Mouse (Mus musculus) CD4-positive helper T cell, adult 2 months (primary cell): ENCODE results near the gene Ube2d2b.

Experiments used
- DNase-seq: peaks from one replicate; pipeline ENCODE4 v3.0.0-alpha.2; 2012; ENCODE audit warnings: low read depth, missing footprints, low spot score

Ube2d2b gene

DNA sequence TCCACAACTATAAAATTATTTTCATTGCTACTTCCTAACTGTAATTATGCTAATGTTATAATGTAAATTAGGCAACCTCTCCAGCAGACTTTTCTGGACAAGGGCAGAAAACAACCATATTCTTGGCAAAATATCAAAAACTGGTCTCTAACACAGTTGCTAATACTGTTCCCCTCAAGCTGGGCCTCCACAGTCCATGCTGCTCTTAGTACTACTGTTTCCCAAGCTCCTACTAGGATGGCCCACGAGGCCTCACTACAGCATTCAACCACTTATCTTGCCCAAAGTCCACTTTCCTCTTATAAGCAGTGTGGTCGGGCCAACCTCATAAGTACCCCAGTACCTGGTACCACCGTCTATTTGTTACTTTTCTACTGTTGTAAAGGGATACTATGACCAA lies 24.7 kb downstream of the Ube2d2b start:
- no peak for DNase-seq

DNA sequence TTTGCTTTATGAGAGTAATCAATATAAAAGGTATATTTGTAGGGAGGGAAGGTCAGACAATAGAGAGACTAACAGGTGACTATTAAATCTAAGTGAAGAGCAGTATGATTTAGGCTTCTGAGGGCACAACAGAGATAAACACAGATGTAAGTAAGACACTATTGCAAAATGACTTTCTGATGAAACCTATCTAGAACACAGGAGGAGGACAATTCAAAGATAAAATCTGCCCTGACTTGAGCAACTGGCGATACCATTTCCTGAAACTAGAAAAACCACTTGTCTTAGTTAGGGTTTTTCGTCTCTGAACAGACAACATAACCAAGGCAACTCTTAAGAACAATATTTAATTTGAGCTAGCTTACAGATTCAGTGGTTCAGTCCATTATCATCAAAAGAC lies 25.6 kb downstream of the Ube2d2b start:
- no peak for DNase-seq

DNA sequence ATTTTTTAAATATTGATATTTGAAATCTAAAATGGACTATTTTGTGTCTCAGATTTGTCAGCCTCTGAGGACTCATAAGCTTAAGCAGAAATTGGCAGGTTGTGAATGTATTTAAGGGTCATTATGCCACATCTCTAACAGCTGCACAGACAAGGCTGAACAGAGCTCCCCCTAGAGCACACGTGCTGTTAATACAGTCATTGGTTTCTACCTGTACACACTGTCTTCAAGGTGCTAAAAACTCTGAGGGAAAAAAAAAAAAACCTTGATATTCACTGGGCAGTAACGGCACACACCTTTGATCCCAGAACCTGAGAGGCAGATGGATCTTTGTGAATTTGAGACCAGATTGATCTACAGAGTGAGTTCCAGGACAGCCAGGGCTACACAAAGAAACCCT lies 29.1 kb downstream of the Ube2d2b start:
- peak; percentile 40 for DNase-seq

DNA sequence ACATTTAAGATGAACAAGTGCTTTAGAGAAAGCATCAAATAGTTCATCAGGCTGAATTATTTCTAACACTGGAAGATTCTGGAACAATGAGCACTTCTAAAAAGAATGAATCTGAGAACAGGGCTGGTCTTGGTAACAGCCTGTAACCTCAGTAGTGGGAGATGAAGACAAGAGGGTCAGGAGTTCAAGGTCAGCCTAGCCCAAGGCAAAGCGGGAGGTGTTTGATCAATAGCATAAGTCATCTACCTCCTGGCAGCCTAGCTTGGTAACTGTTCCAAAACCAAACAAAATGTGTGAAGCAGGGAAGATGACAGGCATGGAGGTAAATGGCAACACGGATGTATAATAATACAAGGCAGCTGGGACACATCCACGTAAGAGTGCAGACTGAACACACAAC lies 34.1 kb downstream of the Ube2d2b start:
- no peak for DNase-seq

DNA sequence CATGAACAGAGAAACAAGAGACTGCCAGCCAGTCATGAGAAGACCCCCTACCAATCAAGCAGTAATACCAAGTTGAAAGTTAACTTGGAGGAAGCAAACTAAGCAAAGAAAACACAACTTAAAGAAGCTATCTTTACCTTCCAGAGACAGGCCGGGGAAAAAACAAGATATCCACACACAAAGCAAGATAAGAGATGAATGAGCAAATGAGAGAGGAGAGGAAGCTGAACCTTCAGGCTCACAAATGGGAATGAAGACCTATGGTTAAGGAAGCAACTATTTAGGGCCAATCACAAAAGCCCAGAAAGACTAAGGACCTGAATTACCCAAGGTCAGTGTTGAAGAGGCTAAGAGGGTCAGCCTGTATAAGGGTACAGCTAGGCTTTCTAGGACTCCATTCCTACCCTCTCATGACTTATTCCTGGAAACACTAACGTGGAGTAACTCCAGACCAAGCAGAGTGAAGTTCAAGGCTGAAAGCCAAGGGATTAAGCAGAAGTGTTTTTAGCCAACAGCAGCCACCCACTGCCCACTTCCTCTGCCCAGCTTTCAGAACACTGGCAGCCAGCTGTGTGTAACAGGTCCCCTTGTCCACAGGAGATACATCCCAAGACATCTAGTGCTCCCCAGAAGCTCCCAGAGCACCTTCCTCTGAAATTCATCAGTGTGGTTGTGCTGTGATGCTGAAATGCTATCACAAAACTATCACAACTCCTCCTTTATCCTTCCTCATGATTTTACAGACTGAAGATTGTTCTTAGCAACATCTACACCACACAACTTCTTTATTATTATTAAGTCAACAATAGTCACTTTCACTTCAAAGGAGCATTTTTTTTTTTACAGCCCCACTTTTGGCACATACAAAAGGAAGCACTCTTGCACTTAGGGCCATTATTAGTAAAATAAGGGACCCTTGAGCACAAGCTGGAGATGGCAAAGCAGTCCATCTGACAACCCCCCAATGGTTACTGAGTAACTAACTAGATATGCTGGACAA lies 36.5 kb downstream of the Ube2d2b start:
- no peak for DNase-seq

DNA sequence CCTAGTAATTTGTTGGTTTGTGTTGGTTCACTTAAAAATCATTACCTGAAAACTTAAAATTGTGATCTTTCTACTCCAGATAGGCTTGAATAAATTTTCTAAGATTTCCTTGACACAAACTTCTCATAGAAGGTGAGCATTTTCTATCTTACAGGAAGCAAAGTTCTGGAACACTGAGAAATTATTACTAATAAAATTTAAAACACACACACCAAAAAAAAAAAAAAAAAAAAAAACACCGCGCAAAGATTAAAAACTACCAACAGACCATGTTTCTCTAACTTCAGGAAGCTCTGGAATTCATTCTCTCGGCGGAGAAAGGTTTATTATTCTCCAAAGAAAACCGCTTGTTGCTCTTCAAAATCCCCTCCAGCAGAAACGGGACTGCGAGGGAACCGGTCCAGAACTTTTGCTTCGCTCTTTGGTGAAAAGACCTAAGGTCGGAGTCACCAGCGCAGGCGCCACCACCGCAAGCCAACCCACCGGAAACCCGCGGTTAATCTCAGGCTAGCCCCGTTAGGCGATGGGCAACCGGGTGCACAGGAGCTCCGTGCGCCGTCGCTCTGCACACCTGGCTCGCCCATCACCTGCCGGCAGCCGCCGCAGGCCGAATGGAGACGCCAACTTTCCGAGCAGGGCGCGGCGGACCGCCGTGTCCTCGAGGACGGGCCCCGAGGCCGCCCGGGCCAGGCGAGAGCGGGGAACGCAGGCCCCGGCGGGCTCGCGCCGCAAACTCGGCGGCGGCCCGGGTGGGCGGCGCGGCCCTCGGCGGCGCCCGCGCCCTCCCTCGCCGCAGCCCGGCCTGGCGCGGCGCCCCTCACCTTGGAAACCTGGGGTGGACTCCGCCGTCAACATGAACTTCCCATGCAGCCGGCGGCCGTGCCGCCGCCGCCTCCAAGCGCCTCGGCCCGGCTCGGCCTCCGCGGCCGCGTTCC lies 38.3 kb downstream of the Ube2d2b start:
- DNase-seq: peak; percentile 62

DNA sequence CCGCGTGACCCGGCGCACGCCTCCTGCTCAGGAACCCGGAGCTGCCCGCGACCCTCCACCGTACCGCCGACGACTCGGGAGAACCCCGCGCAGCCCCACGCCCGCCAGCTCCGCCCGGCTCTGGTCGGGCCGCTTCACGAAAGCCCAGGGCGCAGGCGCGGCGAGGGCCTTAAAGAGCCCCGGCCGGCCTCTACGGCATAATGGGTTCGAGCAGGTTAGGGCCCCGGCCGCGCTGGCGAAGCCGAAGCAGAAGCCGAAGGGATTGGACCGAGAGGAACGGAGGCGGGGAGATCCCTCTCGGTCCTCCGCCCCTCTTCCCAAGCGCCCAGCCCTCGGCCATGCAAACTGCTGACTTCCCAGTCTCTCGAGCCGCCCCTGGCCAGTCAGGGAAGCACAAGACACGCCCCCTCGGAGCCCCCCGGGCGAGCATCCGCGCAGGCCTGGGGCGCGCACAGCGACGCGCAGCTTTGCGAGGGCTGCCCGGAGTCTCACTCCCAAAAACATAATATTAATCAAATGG lies 39.1 kb downstream of the Ube2d2b start:
- peak; percentile 48 for DNase-seq

DNA sequence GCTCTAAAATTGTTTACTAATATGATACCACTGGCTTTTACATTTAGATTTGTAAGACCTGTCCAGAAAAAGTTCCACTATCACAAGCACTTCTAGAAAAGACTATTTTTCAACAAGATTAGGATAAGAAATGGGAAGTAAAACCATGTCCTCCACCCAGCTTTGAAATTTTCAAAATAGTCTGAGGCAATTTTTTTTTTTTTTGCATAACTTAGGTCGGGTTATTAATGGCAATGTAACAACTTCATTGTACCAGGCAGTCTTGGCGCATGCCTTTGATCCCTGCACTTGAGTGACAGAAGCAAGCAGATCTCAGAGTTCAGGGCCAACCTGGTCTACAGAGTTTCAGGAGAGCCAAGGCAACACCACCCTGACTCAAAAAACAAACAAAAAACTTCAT lies 39.8 kb downstream of the Ube2d2b start:
- no peak for DNase-seq

DNA sequence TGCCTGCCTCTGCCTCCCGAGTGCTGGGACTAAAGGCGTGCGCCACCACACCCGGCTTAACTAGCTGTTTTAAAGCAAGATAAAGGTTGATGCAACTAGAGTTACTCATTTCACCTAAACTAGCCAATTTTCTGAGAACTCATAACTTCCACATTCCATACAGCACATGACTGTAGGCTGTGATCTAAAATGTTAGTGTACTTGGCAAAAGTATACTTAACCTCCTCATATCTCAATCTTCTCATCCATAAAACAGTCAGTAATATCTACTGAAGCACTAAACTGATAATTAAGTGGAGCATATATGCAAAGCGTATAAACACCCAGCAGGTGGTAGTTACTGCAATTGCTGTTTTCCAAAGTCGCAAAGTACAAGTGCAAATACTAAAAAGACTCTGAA lies 43.4 kb downstream of the Ube2d2b start:
- no peak for DNase-seq

DNA sequence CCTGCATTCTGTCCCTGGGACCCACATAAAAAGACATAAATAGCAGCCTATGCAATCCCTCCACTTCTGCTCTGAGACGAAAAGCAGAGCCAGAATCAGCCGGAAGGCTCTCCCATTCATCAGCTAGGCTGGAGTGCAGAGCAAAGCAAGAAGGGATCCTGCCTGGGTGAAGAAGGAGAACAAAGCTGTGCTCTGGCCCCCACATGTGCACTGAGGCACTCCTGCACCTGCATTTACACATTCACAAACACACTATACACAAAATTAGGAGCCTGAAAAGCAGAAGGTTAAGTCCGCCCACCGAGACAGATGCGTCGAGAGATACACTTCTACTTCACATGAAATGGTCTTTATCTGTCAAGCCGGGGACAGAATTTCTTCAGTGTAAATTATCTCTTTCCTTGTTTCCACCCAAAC lies 44.0 kb downstream of the Ube2d2b start:
- no peak for DNase-seq

DNA sequence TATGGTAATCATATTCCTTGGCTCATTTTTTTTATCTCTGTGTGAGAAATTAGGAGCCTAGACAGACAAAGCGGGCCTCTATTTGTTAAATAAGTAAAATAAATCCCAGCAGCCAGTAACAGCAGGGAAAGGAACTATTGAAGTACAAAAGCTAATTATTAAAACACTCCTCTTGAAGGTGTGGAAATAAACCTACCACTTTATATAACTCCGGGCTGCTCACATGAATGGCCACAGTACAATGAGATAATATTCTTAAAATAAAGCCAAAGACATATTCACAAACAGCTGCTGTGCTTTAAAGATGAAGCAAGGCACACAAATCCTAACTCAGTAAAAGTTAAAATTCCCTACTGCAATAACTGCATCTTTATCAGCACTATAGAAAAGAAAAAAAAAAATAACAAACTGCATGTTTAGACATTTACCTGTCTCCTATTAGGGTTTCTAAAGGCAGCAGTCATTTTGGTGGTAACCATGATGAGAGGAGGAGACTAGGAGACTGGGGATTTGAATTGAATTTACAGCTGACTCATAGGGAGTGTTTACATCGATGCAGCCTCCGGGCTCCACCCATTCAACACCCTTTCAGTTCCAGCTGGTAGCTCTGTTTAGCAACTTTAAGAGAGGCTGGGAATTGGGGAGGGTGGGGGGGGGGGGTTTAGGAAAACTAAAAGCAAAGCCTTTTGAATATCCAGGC lies 44.8 kb downstream of the Ube2d2b start, which contains the start of gene Evi5:
Evi5 (minus strand) TSS at position 547 of the 700 bp plus-strand sequence.
- DNase-seq: no peak

DNA sequence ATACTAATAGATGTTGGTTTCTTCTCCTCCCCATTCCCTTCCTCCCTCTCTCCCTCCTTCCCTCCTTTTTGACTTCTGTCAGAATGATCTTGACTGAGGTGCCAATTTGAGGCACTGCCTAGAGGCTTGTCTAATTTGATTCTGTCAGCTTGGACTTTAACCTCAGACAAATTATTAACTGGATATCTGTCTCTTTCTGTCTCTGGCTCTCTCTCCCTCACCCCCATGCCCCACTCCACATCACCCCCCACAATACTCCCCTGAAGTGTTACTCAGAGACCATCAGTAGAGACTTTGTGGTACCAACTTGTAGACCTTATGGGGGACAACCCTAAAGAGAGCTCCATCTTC lies 45.3 kb downstream of the Ube2d2b start:
- no peak for DNase-seq

DNA sequence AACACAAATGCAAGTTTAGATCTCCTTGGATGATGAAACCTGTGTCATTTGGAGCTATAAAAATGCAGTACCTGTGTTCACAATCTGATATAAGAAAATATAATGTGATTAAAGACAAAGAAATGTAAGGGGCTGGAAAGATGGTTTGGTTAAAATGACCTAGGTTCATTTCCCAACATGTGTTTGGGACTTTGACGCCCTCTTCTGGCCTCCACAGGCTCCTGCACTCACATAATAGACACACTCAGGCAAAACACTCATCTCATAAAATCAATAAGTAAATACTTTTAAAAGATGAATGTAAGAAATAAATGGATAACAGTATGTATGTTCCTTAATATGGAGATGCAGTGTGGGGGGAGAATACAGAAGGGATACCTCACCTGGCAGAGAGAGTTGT lies 47.2 kb downstream of the Ube2d2b start:
- DNase-seq: no peak

DNA sequence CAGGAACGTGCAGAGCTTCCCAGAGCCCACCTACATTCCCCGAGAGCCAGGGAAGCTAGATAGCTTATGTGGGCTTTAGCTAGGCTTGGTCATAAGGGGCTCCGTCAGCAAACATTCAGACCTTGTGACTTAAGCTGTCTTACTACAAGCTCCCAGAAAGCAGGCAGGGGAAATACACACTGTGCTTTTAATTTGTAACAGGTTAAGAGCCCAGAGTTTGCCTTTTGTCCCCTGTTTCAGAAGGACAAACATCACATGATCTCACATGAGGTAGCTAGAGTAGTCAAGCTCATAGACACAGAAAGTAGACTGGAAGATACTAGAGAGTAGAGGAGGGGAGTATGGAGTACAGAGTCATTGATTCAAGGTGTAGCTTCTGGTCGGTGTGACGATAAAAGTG lies 50.8 kb downstream of the Ube2d2b start:
- no peak for DNase-seq
